Mouse (Mus musculus) myocyte (in vitro differentiated cells): ENCODE data around the gene Tspan33. TPM values are rescaled to one million over a fixed set of nuclear protein-coding genes. Genes with fewer than 3 reads are reported as not detected.

Source experiments
- H3K27me3 ChIP-seq: one replicate; pipeline ENCODE4 v1.6.1; 2011; ENCODE audit not compliant: control insufficient read depth, insufficient read depth, insufficient read length
- H3K36me3 ChIP-seq: one replicate; pipeline ENCODE4 v1.6.1; 2011; ENCODE audit not compliant: control insufficient read depth, insufficient read depth
- H3K4me2 ChIP-seq: one replicate; pipeline ENCODE4 v1.6.1; 2011; ENCODE audit warnings: low read depth, control low read depth
- H3K4me3 ChIP-seq: one replicate; pipeline ENCODE4 v1.5.1; 2011; ENCODE audit warnings: mild to moderate bottlenecking, control low read depth, moderate library complexity
- H3K79me2 ChIP-seq: one replicate; pipeline ENCODE4 v1.6.1; 2011; ENCODE audit not compliant: control insufficient read depth, insufficient read depth
- H3ac ChIP-seq: one replicate; pipeline ENCODE4 v1.6.1; 2011; ENCODE audit not compliant: control insufficient read depth, insufficient read length
- CEBPB ChIP-seq: IDR thresholded peaks from 2 replicates; pipeline ENCODE4 v1.6.1; 2011; ENCODE audit warnings: mild to moderate bottlenecking, moderate library complexity; ENCODE audit not compliant: poor library complexity, insufficient read depth, severe bottlenecking
- E2F4 ChIP-seq: IDR thresholded peaks from one replicate; pipeline ENCODE4 v1.6.1; 2011; ENCODE audit warnings: mild to moderate bottlenecking, control low read depth, moderate library complexity; ENCODE audit not compliant: insufficient read depth
- MAX ChIP-seq: IDR thresholded peaks from one replicate; pipeline ENCODE4 v1.6.1; 2011; ENCODE audit warnings: low read depth, mild to moderate bottlenecking, control low read depth
- MYOD1 ChIP-seq, 3 experiments: IDR thresholded peaks; one replicate each; pipeline ENCODE4 v1.6.1; 2011; ENCODE audit warnings: control low read depth in 2 of 3, low read depth in 2 of 3, mild to moderate bottlenecking in 2 of 3, moderate library complexity in 1 of 3; ENCODE audit not compliant: insufficient read length in 2 of 3, control insufficient read depth in 1 of 3
- MYOG ChIP-seq, 3 experiments: IDR thresholded peaks; one replicate each; pipeline ENCODE4 v1.6.1; 2011; ENCODE audit warnings: control low read depth in 2 of 3, low read depth in 2 of 3, mild to moderate bottlenecking in 2 of 3; ENCODE audit not compliant: insufficient read length in 2 of 3, control insufficient read depth in 1 of 3, insufficient read depth in 1 of 3
- POLR2A ChIP-seq: IDR thresholded peaks from one replicate; pipeline ENCODE4 v1.6.1; 2011; ENCODE audit warnings: low read depth, mild to moderate bottlenecking, control low read depth, moderate library complexity; ENCODE audit not compliant: insufficient read length
- POLR2AphosphoS2 ChIP-seq: IDR thresholded peaks from one replicate; pipeline ENCODE4 v1.6.1; 2011; ENCODE audit warnings: low read depth, control low read depth; ENCODE audit not compliant: insufficient read length
- REST ChIP-seq: IDR thresholded peaks from one replicate; pipeline ENCODE4 v1.6.1; 2011; ENCODE audit warnings: mild to moderate bottlenecking, control low read depth, moderate library complexity; ENCODE audit not compliant: insufficient read depth, insufficient read length
- SRF ChIP-seq: IDR thresholded peaks from one replicate; pipeline ENCODE4 v1.6.1; 2011; ENCODE audit warnings: low read depth; ENCODE audit not compliant: control insufficient read depth, insufficient read length
- TCF12 ChIP-seq: IDR thresholded peaks from one replicate; pipeline ENCODE4 v1.6.1; 2011; ENCODE audit warnings: mild to moderate bottlenecking, control low read depth; ENCODE audit not compliant: poor library complexity, insufficient read depth, severe bottlenecking
- TCF3 ChIP-seq: IDR thresholded peaks from one replicate; pipeline ENCODE4 v1.6.1; 2011; ENCODE audit warnings: low read depth, control low read depth; ENCODE audit not compliant: insufficient read length
- USF1 ChIP-seq: IDR thresholded peaks from one replicate; pipeline ENCODE4 v1.6.1; 2011; ENCODE audit warnings: low read depth, mild to moderate bottlenecking, control low read depth, moderate library complexity
- polyA plus RNA-seq: library from polyadenylated mRNA; unstranded; fragments of >200 nt; fragmentation: generic; extraction: Trizol; gene quantifications from one replicate; pipeline ENCODE4 v1.2.1, GENCODE M21; 2012; ENCODE audit warnings: missing spikeins

The Tspan33 gene
- polyA plus RNA-seq, 1 experiment = 8.6 TPM

DNA sequence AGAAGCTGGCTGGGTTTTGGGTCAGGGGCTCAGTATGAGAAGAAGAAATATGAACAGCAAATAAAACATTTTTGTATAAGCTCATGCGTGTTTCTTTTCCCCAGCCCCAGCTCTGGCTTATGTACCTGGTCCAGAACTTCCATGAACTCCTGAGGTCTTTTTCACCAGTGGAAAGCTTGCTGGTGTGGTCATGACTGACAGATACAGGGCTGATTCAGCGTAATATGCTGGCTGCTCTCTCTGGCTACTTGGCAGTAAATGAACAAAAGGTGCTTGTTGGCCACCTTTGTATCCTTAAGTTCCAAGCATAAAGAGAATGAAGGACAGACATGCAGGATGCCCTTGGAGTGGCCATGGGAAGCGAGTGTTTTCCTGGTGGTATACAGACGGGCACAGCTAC, 67.3 kb downstream of the Tspan33 start:
- Histone ChIP-seq H3K4me3 (no peak overlapping the region), H3K79me2 (no peaks in the 10 kb centered on the region), H3K27me3 (no peaks in the 10 kb centered on the region), H3ac (no peak overlapping the region), H3K36me3 (no peaks in the 10 kb centered on the region), H3K4me2 (no peak overlapping the region)
- TF ChIP-seq CEBPB = no peak
- no peak for TF ChIP-seq REST
- TF ChIP-seq MAX = no peak
- TF ChIP-seq USF1 = no peak
- TF ChIP-seq POLR2AphosphoS2 = no peak
- no peak for TF ChIP-seq SRF
- no peak for TF ChIP-seq POLR2A
- no peak for TF ChIP-seq E2F4
- TF ChIP-seq MYOD1 (IDR thresholded peaks at IDR 0.05; ENCODE audit: control insufficient read depth in 1 of 3, insufficient read length in 2 of 3, low read depth in 2 of 3) = no peak
- TF ChIP-seq TCF12 = no peak

GRCm38 (mm10) chr6:29762524-29762923, 68.5 kb downstream of the Tspan33 start:
- H3K27me3 ChIP-seq = no peaks in the 10 kb centered on the region
- no peaks in the 10 kb centered on the region for H3K36me3 ChIP-seq
- H3K4me3 ChIP-seq = no peak overlapping the region
- H3ac ChIP-seq = no peak overlapping the region
- H3K79me2 ChIP-seq = no peaks in the 10 kb centered on the region
- TF ChIP-seq MYOG (IDR thresholded peaks at IDR 0.05; ENCODE audit: control insufficient read depth in 1 of 3, insufficient read depth in 1 of 3, insufficient read length in 2 of 3, low read depth in 2 of 3) (no peak), CEBPB (peak; percentile 91)
- no peak overlapping the region for H3K4me2 ChIP-seq

DNA sequence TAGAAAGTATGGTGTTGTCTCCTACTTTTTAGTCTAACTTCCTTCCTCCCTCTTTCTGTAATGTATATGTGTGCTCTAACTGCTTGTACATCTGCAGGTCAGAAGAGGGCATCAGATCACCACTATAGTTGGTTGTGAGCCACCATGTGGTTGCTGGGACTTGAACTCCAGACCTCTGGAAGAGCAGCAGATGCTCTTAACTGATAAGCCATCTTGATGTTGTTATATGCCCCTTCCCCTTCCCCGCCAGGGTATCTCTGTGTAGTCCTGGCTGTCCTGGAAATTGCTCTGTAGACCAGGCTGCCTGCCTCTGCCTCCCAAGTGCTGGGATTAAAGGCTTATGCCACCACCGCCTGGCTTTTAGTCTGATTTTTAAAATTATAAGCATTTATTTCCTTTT, 72.9 kb downstream of the Tspan33 start:
- Histone ChIP-seq H3K4me3 (peak overlapping the region; percentile 48), H3K36me3 (no peaks in the 10 kb centered on the region), H3ac (no peak overlapping the region), H3K27me3 (no peaks in the 10 kb centered on the region), H3K79me2 (no peaks in the 10 kb centered on the region), H3K4me2 (no peak overlapping the region)
- TF ChIP-seq TCF12 (no peak), SRF (no peak), MYOG (IDR thresholded peaks at IDR 0.05; ENCODE audit: control insufficient read depth in 1 of 3, insufficient read depth in 1 of 3, insufficient read length in 2 of 3, low read depth in 2 of 3) (no peak), REST (no peak), POLR2AphosphoS2 (no peak), POLR2A (no peak), MAX (no peak), CEBPB (no peak), TCF3 (no peak)

Other genes starting within 250 kb of the Tspan33 start
- 242 TPM for gene Atp6v1f, start 226.5 kb upstream of the Tspan33 start, polyA plus RNA-seq
- not detected for gene Atp6v1fnb, start 222.8 kb upstream of the Tspan33 start, polyA plus RNA-seq
- 0.26 TPM for gene Kcp, start 186.3 kb upstream of the Tspan33 start, polyA plus RNA-seq
- gene Irf5, start 167.6 kb upstream of the Tspan33 start, polyA plus RNA-seq = 0.32 TPM
- gene Tnpo3, start 84.3 kb upstream of the Tspan33 start, polyA plus RNA-seq = 25.6 TPM
- 30.2 TPM for gene Smo, start 41.3 kb downstream of the Tspan33 start, polyA plus RNA-seq
- 10.1 TPM for gene Ahcyl2, start 73.8 kb downstream of the Tspan33 start, polyA plus RNA-seq
- gene Strip2, start 222.8 kb downstream of the Tspan33 start, polyA plus RNA-seq = 0.83 TPM